Mouse (Mus musculus): ENCODE measurements around the gene Ccdc180. TPM values are rescaled to one million over a fixed set of nuclear protein-coding genes. Genes with fewer than 3 reads are reported as not detected.

Ccdc180 gene
- polyA plus RNA-seq, 1 experiment, result not detected

DNA sequence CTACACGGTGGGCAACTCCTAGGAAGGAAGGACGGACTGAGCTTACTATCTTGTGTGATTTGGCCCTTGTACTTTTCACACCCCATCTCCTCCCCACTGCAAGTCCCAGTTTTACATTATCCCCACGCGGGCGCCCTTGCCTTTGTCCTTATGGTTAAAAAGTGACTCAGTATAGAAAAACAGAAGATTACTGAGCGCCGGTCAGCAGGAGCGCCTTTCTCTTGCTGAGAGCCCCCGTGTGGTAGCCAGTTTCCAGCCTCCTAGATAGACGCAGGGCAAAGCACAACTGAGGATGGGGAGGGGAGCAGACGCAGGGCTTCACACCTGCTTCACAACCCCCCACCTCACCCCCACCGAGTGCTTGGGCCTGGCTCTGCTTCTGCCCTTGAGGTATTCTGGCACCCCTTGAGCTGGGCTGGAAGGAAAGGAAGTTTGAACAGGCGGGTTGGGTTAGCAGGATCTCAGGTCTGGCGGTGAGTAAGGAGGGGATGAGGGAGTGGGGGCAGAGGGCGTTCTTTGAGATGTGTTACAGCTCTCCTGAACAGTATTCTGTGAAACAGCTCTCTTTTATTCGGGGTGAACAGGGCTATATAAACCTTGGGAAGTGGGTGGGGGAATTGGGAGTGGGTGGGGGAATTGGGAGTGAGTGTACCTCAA, 6.5 kb downstream of the Ccdc180 start:
- Histone ChIP-seq H3K4me2 (ENCODE audit: low read depth) (no peak overlapping the region), H3K79me2 (ENCODE audit: control insufficient read depth, insufficient read depth) (no peaks in the 10 kb centered on the region), H3ac (ENCODE audit: control insufficient read depth, insufficient read length) (no peak overlapping the region), H3K27me3 (ENCODE audit: control insufficient read depth, insufficient read depth, insufficient read length) (peaks cover 27% of the 10 kb centered on the region), H3K36me3 (ENCODE audit: control insufficient read depth, insufficient read depth) (no peaks in the 10 kb centered on the region), H3K4me3 (no peak overlapping the region)
- no peak for TF ChIP-seq E2F4 (IDR thresholded peaks at IDR 0.05; ENCODE audit: insufficient read depth)
- no peak for TF ChIP-seq POLR2A (IDR thresholded peaks at IDR 0.05; ENCODE audit: insufficient read length, low read depth)
- TF ChIP-seq SRF (IDR thresholded peaks at IDR 0.05; ENCODE audit: control insufficient read depth, insufficient read length, low read depth), result no peak
- TF ChIP-seq POLR2AphosphoS2 (IDR thresholded peaks at IDR 0.05; ENCODE audit: insufficient read length, low read depth), result no peak
- no peak for TF ChIP-seq REST (IDR thresholded peaks at IDR 0.05; ENCODE audit: insufficient read depth, insufficient read length)
- no peak for TF ChIP-seq TCF3 (IDR thresholded peaks at IDR 0.05; ENCODE audit: insufficient read length, low read depth)
- no peak for TF ChIP-seq TCF12 (IDR thresholded peaks at IDR 0.05; ENCODE audit: insufficient read depth, poor library complexity, severe bottlenecking)
- no peak for TF ChIP-seq MYOD1 (IDR thresholded peaks at IDR 0.05; ENCODE audit: control insufficient read depth in 1 of 3, insufficient read length in 2 of 3, low read depth in 2 of 3)
- TF ChIP-seq USF1 (IDR thresholded peaks at IDR 0.05; ENCODE audit: low read depth), result no peak
- TF ChIP-seq CEBPB (IDR thresholded peaks at IDR 0.05; ENCODE audit: insufficient read depth, poor library complexity, severe bottlenecking), result no peak
- TF ChIP-seq MYOG (IDR thresholded peaks at IDR 0.05; ENCODE audit: control insufficient read depth in 1 of 3, insufficient read depth in 1 of 3, insufficient read length in 2 of 3, low read depth in 2 of 3), result no peak
- no peak for TF ChIP-seq MAX (IDR thresholded peaks at IDR 0.05; ENCODE audit: low read depth)

- H3K4me2 ChIP-seq (ENCODE audit: low read depth), result no peak overlapping the region
- H3K27me3 ChIP-seq (ENCODE audit: control insufficient read depth, insufficient read depth, insufficient read length), result peaks cover 21% of the 10 kb centered on the region
- H3ac ChIP-seq (ENCODE audit: control insufficient read depth, insufficient read length), result no peak overlapping the region
- no peaks in the 10 kb centered on the region for H3K36me3 ChIP-seq (ENCODE audit: control insufficient read depth, insufficient read depth)
- TF ChIP-seq CEBPB (IDR thresholded peaks at IDR 0.05; ENCODE audit: insufficient read depth, poor library complexity, severe bottlenecking), result no peak
- H3K4me3 ChIP-seq, result no peak overlapping the region
- H3K79me2 ChIP-seq (ENCODE audit: control insufficient read depth, insufficient read depth), result no peaks in the 10 kb centered on the region
These were observed 8.3 kb downstream of the Ccdc180 start for GRCm38 (mm10) chr4:45898413-45898812.

DNA sequence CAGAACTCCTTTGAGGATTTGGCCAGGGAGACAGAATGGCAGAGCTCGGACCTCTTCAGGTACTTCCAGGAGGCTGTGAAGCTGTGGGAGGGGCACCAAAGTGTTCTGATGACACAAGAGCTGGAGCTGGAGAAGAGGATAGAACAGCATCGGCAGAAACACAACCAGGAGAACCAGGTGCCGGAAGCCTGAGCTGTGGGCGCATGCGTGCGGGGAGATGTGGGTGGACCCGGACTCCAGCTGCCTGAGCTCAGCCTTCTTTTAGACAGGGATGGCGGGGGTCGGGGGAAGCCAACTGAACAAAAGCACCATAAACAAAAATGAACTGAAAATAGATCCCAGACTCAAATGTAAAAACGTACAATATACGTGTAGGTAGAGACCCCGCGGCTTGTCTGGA, 19.2 kb downstream of the Ccdc180 start:
- TF ChIP-seq SRF (IDR thresholded peaks at IDR 0.05; ENCODE audit: control insufficient read depth, insufficient read length, low read depth) (no peak), MAX (IDR thresholded peaks at IDR 0.05; ENCODE audit: low read depth) (no peak), CEBPB (IDR thresholded peaks at IDR 0.05; ENCODE audit: insufficient read depth, poor library complexity, severe bottlenecking) (no peak), REST (IDR thresholded peaks at IDR 0.05; ENCODE audit: insufficient read depth, insufficient read length) (no peak), POLR2A (IDR thresholded peaks at IDR 0.05; ENCODE audit: insufficient read length, low read depth) (no peak), MYOD1 (IDR thresholded peaks at IDR 0.05; ENCODE audit: control insufficient read depth in 1 of 3, insufficient read length in 2 of 3, low read depth in 2 of 3) (no peak)
- Histone ChIP-seq H3K79me2 (ENCODE audit: control insufficient read depth, insufficient read depth) (no peaks in the 10 kb centered on the region), H3K36me3 (ENCODE audit: control insufficient read depth, insufficient read depth) (no peaks in the 10 kb centered on the region), H3ac (ENCODE audit: control insufficient read depth, insufficient read length) (no peak overlapping the region), H3K27me3 (ENCODE audit: control insufficient read depth, insufficient read depth, insufficient read length) (peaks cover 60% of the 10 kb centered on the region), H3K4me2 (ENCODE audit: low read depth) (no peak overlapping the region), H3K4me3 (no peak overlapping the region)

DNA sequence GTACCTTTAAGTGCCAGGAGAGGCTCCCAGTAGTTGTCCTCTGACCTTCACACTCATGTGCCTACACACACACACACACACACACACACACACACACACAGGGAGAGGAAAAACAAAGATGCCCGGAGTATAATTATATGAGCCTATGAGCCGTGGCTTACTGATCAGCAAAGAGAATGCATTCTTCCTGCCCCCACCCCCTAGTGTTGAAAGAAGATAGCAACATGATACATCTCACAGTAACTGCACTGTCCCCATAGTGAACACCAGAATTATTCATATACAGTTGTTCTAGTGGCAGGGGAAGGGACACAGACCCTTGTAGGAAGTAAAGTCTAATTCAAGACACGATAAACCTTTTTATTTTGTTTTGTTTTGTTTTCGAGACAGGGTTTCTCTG, 19.8 kb downstream of the Ccdc180 start:
- H3K27me3 ChIP-seq (ENCODE audit: control insufficient read depth, insufficient read depth, insufficient read length), result peaks cover 63% of the 10 kb centered on the region
- no peaks in the 10 kb centered on the region for H3K79me2 ChIP-seq (ENCODE audit: control insufficient read depth, insufficient read depth)
- no peaks in the 10 kb centered on the region for H3K36me3 ChIP-seq (ENCODE audit: control insufficient read depth, insufficient read depth)
- no peak for TF ChIP-seq MAX (IDR thresholded peaks at IDR 0.05; ENCODE audit: low read depth)
- no peak for TF ChIP-seq SRF (IDR thresholded peaks at IDR 0.05; ENCODE audit: control insufficient read depth, insufficient read length, low read depth)
- TF ChIP-seq REST (IDR thresholded peaks at IDR 0.05; ENCODE audit: insufficient read depth, insufficient read length), result no peak
- no peak for TF ChIP-seq TCF3 (IDR thresholded peaks at IDR 0.05; ENCODE audit: insufficient read length, low read depth)
- TF ChIP-seq CEBPB (IDR thresholded peaks at IDR 0.05; ENCODE audit: insufficient read depth, poor library complexity, severe bottlenecking), result no peak
- TF ChIP-seq POLR2AphosphoS2 (IDR thresholded peaks at IDR 0.05; ENCODE audit: insufficient read length, low read depth), result no peak
- TF ChIP-seq USF1 (IDR thresholded peaks at IDR 0.05; ENCODE audit: low read depth), result no peak
- TF ChIP-seq MYOD1 (IDR thresholded peaks at IDR 0.05; ENCODE audit: control insufficient read depth in 1 of 3, insufficient read length in 2 of 3, low read depth in 2 of 3), result no peak
- no peak for TF ChIP-seq MYOG (IDR thresholded peaks at IDR 0.05; ENCODE audit: control insufficient read depth in 1 of 3, insufficient read depth in 1 of 3, insufficient read length in 2 of 3, low read depth in 2 of 3)
- TF ChIP-seq TCF12 (IDR thresholded peaks at IDR 0.05; ENCODE audit: insufficient read depth, poor library complexity, severe bottlenecking), result no peak
- no peak for TF ChIP-seq POLR2A (IDR thresholded peaks at IDR 0.05; ENCODE audit: insufficient read length, low read depth)
- no peak for TF ChIP-seq E2F4 (IDR thresholded peaks at IDR 0.05; ENCODE audit: insufficient read depth)
- no peak overlapping the region for H3K4me3 ChIP-seq
- no peak overlapping the region for H3ac ChIP-seq (ENCODE audit: control insufficient read depth, insufficient read length)
- no peak overlapping the region for H3K4me2 ChIP-seq (ENCODE audit: low read depth)

DNA sequence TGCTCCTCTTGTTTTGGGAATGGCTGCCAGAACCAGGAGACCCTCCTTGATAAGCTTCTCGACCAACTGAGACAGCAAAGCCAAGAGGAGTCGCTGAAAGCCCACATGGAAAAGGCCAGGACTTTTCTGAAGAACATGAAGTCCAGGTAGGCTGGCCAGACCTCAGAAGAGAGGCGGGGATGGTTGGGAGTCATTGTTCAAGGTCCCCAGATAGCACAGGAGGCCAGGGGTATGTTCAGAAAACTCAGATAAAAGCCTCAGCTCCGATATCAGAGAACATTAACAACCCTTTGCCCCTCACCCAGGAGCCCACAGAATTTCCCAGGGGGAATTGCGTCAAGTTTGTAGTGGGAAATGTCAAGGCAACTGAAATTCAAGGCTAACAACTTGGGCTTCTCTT, 21.2 kb downstream of the Ccdc180 start:
- Histone ChIP-seq H3ac (ENCODE audit: control insufficient read depth, insufficient read length) (no peak overlapping the region), H3K36me3 (ENCODE audit: control insufficient read depth, insufficient read depth) (no peaks in the 10 kb centered on the region), H3K27me3 (ENCODE audit: control insufficient read depth, insufficient read depth, insufficient read length) (peaks cover 53% of the 10 kb centered on the region), H3K4me2 (ENCODE audit: low read depth) (no peak overlapping the region), H3K79me2 (ENCODE audit: control insufficient read depth, insufficient read depth) (no peaks in the 10 kb centered on the region), H3K4me3 (no peak overlapping the region)
- TF ChIP-seq USF1 (IDR thresholded peaks at IDR 0.05; ENCODE audit: low read depth), result no peak
- no peak for TF ChIP-seq MAX (IDR thresholded peaks at IDR 0.05; ENCODE audit: low read depth)
- no peak for TF ChIP-seq TCF3 (IDR thresholded peaks at IDR 0.05; ENCODE audit: insufficient read length, low read depth)
- TF ChIP-seq POLR2AphosphoS2 (IDR thresholded peaks at IDR 0.05; ENCODE audit: insufficient read length, low read depth), result no peak
- TF ChIP-seq CEBPB (IDR thresholded peaks at IDR 0.05; ENCODE audit: insufficient read depth, poor library complexity, severe bottlenecking), result no peak
- no peak for TF ChIP-seq TCF12 (IDR thresholded peaks at IDR 0.05; ENCODE audit: insufficient read depth, poor library complexity, severe bottlenecking)
- TF ChIP-seq MYOD1 (IDR thresholded peaks at IDR 0.05; ENCODE audit: control insufficient read depth in 1 of 3, insufficient read length in 2 of 3, low read depth in 2 of 3), result no peak
- TF ChIP-seq MYOG (IDR thresholded peaks at IDR 0.05; ENCODE audit: control insufficient read depth in 1 of 3, insufficient read depth in 1 of 3, insufficient read length in 2 of 3, low read depth in 2 of 3), result no peak
- no peak for TF ChIP-seq E2F4 (IDR thresholded peaks at IDR 0.05; ENCODE audit: insufficient read depth)
- no peak for TF ChIP-seq SRF (IDR thresholded peaks at IDR 0.05; ENCODE audit: control insufficient read depth, insufficient read length, low read depth)
- TF ChIP-seq POLR2A (IDR thresholded peaks at IDR 0.05; ENCODE audit: insufficient read length, low read depth), result no peak
- TF ChIP-seq REST (IDR thresholded peaks at IDR 0.05; ENCODE audit: insufficient read depth, insufficient read length), result no peak
